Mouse (Mus musculus): Measurements from ENCODE around the gene Ghrl. TPM values are rescaled to one million over a fixed set of nuclear protein-coding genes. Genes with fewer than 3 reads are reported as not detected.

The Ghrl gene
- polyA plus RNA-seq (2012; rRNA removed), result 0.43 TPM in 1 of 2 replicates, not detected in the other

GRCm38 (mm10) chr6:113719878-113720277 is at the start of gene Ghrl:
TSS of gene Ghrl (minus strand) at chr6:113719880.

DNA sequence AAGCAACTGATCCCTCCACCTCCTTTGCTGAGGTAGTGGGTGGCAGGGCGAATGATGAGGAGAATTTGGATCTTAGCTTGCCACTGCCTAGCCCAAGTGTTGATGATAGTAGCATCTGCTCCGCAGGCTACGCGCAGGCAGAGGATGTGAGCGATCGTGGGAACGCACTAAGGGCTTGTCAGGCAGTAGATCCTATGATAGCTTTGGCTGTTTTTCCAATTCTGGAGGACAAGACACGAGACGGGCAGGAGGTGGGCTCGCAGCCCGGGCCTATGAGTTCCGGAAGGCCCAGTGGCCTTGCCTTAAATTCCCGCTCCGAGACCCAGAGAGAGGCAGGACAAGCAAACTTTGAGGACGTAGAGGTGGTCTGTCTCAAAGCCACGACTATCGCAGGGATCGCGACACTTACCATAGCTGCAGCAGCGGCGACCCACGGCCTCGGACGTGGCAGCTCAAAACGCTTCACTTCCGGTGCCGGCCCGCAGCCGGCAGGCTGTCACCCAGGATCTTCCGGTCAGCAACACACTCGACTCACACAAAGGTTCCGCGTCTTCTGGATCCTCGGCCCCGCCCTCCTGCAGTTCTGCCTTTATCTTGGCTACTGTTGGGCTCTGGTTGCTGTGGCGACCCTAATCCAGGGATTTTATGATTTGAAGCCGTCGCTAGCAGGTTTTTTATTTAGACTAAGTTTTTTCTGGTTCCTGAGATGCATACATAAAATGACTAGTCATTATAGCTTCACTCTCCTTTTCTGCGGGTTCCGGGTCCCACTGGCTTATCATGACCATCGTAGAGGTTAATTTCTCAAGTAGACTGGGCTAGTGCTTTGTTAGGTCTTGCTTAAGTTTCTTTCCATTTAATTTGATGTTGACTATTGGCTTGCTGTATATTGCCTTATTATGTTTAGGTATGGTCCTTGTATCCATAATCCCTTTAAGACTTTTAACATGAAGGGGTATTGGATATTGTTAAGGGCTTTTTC is 20.8 kb upstream of the Ghrl start, which contains the start of gene Sec13:
Gene Sec13, minus strand, starts transcription at position 508 of the 982 bp plus-strand sequence.

GRCm38 (mm10) chr6:113696582-113697221 is 23.0 kb downstream of the Ghrl start, which contains the start of gene Tatdn2:
TSS of gene Tatdn2 (plus strand) at chr6:113697050.

Other genes starting within 250 kb of the Ghrl start
- 94.6 and 103 TPM in 2 replicates for gene Il17rc, start 248.5 kb downstream of the Ghrl start, polyA plus RNA-seq (2012; rRNA removed)
- gene Creld1, start 236.6 kb downstream of the Ghrl start, polyA plus RNA-seq (2012; rRNA removed), result 16.6 and 17.3 TPM in 2 replicates
- gene Prrt3, start 217.9 kb downstream of the Ghrl start, polyA plus RNA-seq (2012; rRNA removed), result 0.09 and 0.10 TPM in 2 replicates
- gene Emc3, start 188.2 kb downstream of the Ghrl start, polyA plus RNA-seq (2012; rRNA removed), result 33.1 and 42.4 TPM in 2 replicates
- gene Fancd2, start 188.2 kb downstream of the Ghrl start, polyA plus RNA-seq (2012; rRNA removed), result 2.3 and 5.9 TPM in 2 replicates
- not detected in 2 replicates for gene Fancd2os, start 119.2 kb downstream of the Ghrl start, polyA plus RNA-seq (2012; rRNA removed)
- 90.4 and 111 TPM in 2 replicates for gene Brk1, start 115.1 kb downstream of the Ghrl start, polyA plus RNA-seq (2012; rRNA removed)
- 21.1 and 30.3 TPM in 2 replicates for gene Vhl, start 95.9 kb downstream of the Ghrl start, polyA plus RNA-seq (2012; rRNA removed)
- gene Irak2, start 81.4 kb downstream of the Ghrl start, polyA plus RNA-seq (2012; rRNA removed), result 38.1 and 41.1 TPM in 2 replicates
- 22.0 and 26.6 TPM in 2 replicates for gene Tatdn2, start 22.8 kb downstream of the Ghrl start, polyA plus RNA-seq (2012; rRNA removed)
- 182 and 221 TPM in 2 replicates for gene Sec13, start 20.9 kb upstream of the Ghrl start, polyA plus RNA-seq (2012; rRNA removed)